Mouse (Mus musculus) liver, adult 2 months (tissue): ENCODE data around the gene Ffar4. TPM values are rescaled to one million over a fixed set of nuclear protein-coding genes. Genes with fewer than 3 reads are reported as not detected.

Experiments
- DNase-seq: peaks from one replicate; pipeline ENCODE4 v3.0.0-alpha.2; 2011; ENCODE audit warnings: low read depth, low spot score; ENCODE audit errors: extremely low read depth
- H3K27ac ChIP-seq: fragments of 200-500 bp; replicated peaks from 2 replicates; pipeline ENCODE4 v1.5.1; 2012; ENCODE audit warnings: low read depth, mild to moderate bottlenecking, control low read depth, inconsistent platforms, low read length; ENCODE audit not compliant: insufficient read depth
- H3K27me3 ChIP-seq: fragments of 200-500 bp; 2 replicates; pipeline ENCODE4 v1.6.1; 2012; ENCODE audit warnings: mild to moderate bottlenecking, moderate library complexity, low read length, inconsistent platforms; ENCODE audit not compliant: control insufficient read depth, insufficient read depth
- H3K36me3 ChIP-seq: fragments of 200-500 bp; 2 replicates; pipeline ENCODE4 v1.6.1; 2012; ENCODE audit warnings: low read length, inconsistent platforms; ENCODE audit not compliant: control insufficient read depth, insufficient read depth
- H3K4me1 ChIP-seq: fragments of 200-500 bp; 2 replicates; pipeline ENCODE4 v1.6.1; 2011; ENCODE audit warnings: low read length; ENCODE audit not compliant: control insufficient read depth, insufficient read depth
- H3K4me3 ChIP-seq: fragments of 200-500 bp; 2 replicates; pipeline ENCODE4 v1.5.1; 2011; ENCODE audit warnings: low read depth, mild to moderate bottlenecking, control low read depth, low read length, moderate library complexity; ENCODE audit not compliant: insufficient read depth
- H3K79me2 ChIP-seq: fragments of 200-500 bp; 2 replicates; pipeline ENCODE4 v1.6.1; 2012; ENCODE audit warnings: inconsistent platforms, mild to moderate bottlenecking, low read length, moderate library complexity; ENCODE audit not compliant: control insufficient read depth, insufficient read depth
- H3K9ac ChIP-seq: fragments of 200-500 bp; 2 replicates; pipeline ENCODE4 v1.6.1; 2012; ENCODE audit warnings: low read depth, mild to moderate bottlenecking, control low read depth, inconsistent platforms, low read length
- CTCF ChIP-seq: fragments of 200-500 bp; IDR thresholded peaks from 2 replicates; pipeline ENCODE4 v1.5.1; 2011; ENCODE audit warnings: low read depth, low read length, control low read depth
- POLR2A ChIP-seq: fragments of 200-500 bp; IDR thresholded peaks from 2 replicates; pipeline ENCODE4 v1.6.1; 2011; ENCODE audit warnings: low read length, control low read depth; ENCODE audit not compliant: insufficient read depth; ENCODE audit errors: extremely low read depth
- WGBS: fragments of 180-500 bp; shearing (Covaris S2); methylation state at CpG from one replicate; pipeline ENCODE4 v1.1.7; 2018; 5-methylcytosine and 5-hydroxymethylcytosine counted together
- polyA plus RNA-seq: library from polyadenylated mRNA; depleted of rRNA; stranded (reverse); fragments of >200 nt; gene quantifications from 2 replicates; pipeline ENCODE4 v1.2.3, GENCODE M21; 2012; rRNA removed
- total RNA-seq: library from RNA; depleted of rRNA; stranded (reverse); fragments of >200 nt; gene quantifications from 2 replicates; pipeline ENCODE4 v1.2.3, GENCODE M21; 2014; rRNA removed

Ffar4 gene
- total and polyA plus RNA-seq, 2 experiments, result 0.09 to 0.83 TPM

GRCm38 (mm10) chr19:38143540-38144271 is 46.8 kb downstream of the Ffar4 start:
- H3K27me3 ChIP-seq, result no peaks in the 10 kb centered on the region
- H3K4me3 ChIP-seq, result no peak overlapping the region
- no peaks in the 10 kb centered on the region for H3K79me2 ChIP-seq
- no peak overlapping the region for H3K27ac ChIP-seq
- H3K4me1 ChIP-seq, result no peaks in the 10 kb centered on the region
- WGBS, result 79% methylated on average over 4 of the region's 4 CpGs
- DNase-seq, result no peak
- H3K9ac ChIP-seq, result no peak overlapping the region
- no peaks in the 10 kb centered on the region for H3K36me3 ChIP-seq
- no peak for TF ChIP-seq POLR2A
- TF ChIP-seq CTCF, result no peak

- Histone ChIP-seq H3K27me3 (no peaks in the 10 kb centered on the region), H3K9ac (no peak overlapping the region), H3K27ac (no peak overlapping the region), H3K4me3 (no peak overlapping the region), H3K4me1 (no peaks in the 10 kb centered on the region), H3K79me2 (no peaks in the 10 kb centered on the region), H3K36me3 (no peaks in the 10 kb centered on the region)
- 98% methylated on average over 1 of the region's 1 CpGs for WGBS
- peak; percentile 40 for DNase-seq
- peak; percentile 16; the same call in 1 of the 2 replicates for TF ChIP-seq CTCF
- TF ChIP-seq POLR2A, result no peak
Observed at GRCm38 (mm10) chr19:38156243-38156642, 59.4 kb downstream of the Ffar4 start.

- no peak overlapping the region for H3K4me3 ChIP-seq
- peaks cover 3% of the 10 kb centered on the region; the same call in 1 of the 2 replicates for H3K4me1 ChIP-seq
- no peak overlapping the region for H3K27ac ChIP-seq
- no peaks in the 10 kb centered on the region for H3K27me3 ChIP-seq
- 23% methylated on average over 21 of the region's 21 CpGs for WGBS
- H3K79me2 ChIP-seq, result no peaks in the 10 kb centered on the region
- H3K9ac ChIP-seq, result peak overlapping the region; percentile 31
- peak; percentile 72 for DNase-seq
- TF ChIP-seq POLR2A (no peak), CTCF (no peak)
- no peaks in the 10 kb centered on the region for H3K36me3 ChIP-seq
Observed at GRCm38 (mm10) chr19:38161648-38162354, 64.9 kb downstream of the Ffar4 start.

Other genes starting within 250 kb of the Ffar4 start
- gene Myof, start 53.5 kb upstream of the Ffar4 start, total RNA-seq, result 2.1 TPM in 2 replicates
- gene Myof, start 53.5 kb upstream of the Ffar4 start, polyA plus RNA-seq, result 0.48 and 0.60 TPM in 2 replicates
- 0.18 and 0.60 TPM in 2 replicates for gene Cep55, start 42.1 kb upstream of the Ffar4 start, total RNA-seq
- 0.05 TPM in 1 of 2 replicates, not detected in the other for gene Cep55, start 42.1 kb upstream of the Ffar4 start, polyA plus RNA-seq
- gene Rbp4, start 28.2 kb downstream of the Ffar4 start, total RNA-seq, result 2,479 and 2,762 TPM in 2 replicates
- gene Rbp4, start 28.2 kb downstream of the Ffar4 start, polyA plus RNA-seq, result 5,105 and 5,134 TPM in 2 replicates
- 1.0 and 2.1 TPM in 2 replicates for gene Pde6c, start 35.7 kb downstream of the Ffar4 start, total RNA-seq
- 0.09 TPM in 1 of 2 replicates, not detected in the other for gene Pde6c, start 35.7 kb downstream of the Ffar4 start, polyA plus RNA-seq
- 8.2 and 11.9 TPM in 2 replicates for gene Fra10ac1, start 127.1 kb downstream of the Ffar4 start, total RNA-seq
- 4.2 TPM in 2 replicates for gene Fra10ac1, start 127.1 kb downstream of the Ffar4 start, polyA plus RNA-seq
- gene Lgi1, start 167.5 kb downstream of the Ffar4 start, total RNA-seq, result not detected in 2 replicates
- not detected in 2 replicates for gene Lgi1, start 167.5 kb downstream of the Ffar4 start, polyA plus RNA-seq